Mouse (Mus musculus) gonadal fat pad, adult 2 months (tissue): ENCODE data around the gene Myd88. TPM values are rescaled to one million over a fixed set of nuclear protein-coding genes. Genes with fewer than 3 reads are reported as not detected.

ENCODE experiments used
- DNase-seq: peaks from one replicate; pipeline ENCODE4 v3.0.0-alpha.2; 2012; ENCODE audit warnings: low read depth
- polyA plus RNA-seq: library from polyadenylated mRNA; depleted of rRNA; stranded (reverse); fragments of >200 nt; gene quantifications from 2 replicates; pipeline ENCODE4 v1.2.3, GENCODE M21; 2012; rRNA removed

Gene Myd88
- polyA plus RNA-seq, 1 experiment = 33.9 TPM

GRCm38 (mm10) chr9:119297696-119298095, 43.5 kb downstream of the Myd88 start:
- no peak for DNase-seq

GRCm38 (mm10) chr9:119290791-119291190, 50.4 kb downstream of the Myd88 start:
- no peak for DNase-seq

Other genes starting within 250 kb of the Myd88 start
- gene Plcd1, start 247.9 kb downstream of the Myd88 start, polyA plus RNA-seq = 36.8 and 37.4 TPM in 2 replicates
- gene Dlec1, start 238.9 kb downstream of the Myd88 start, polyA plus RNA-seq = 8.1 and 12.9 TPM in 2 replicates
- gene Acaa1b, start 184.3 kb downstream of the Myd88 start, polyA plus RNA-seq = 30.0 and 48.1 TPM in 2 replicates
- 0.05 TPM in 1 of 2 replicates, not detected in the other for gene Gm47289, start 182.2 kb downstream of the Myd88 start, polyA plus RNA-seq
- gene Slc22a13, start 132.3 kb downstream of the Myd88 start, polyA plus RNA-seq = 0.09 TPM in 1 of 2 replicates, not detected in the other
- gene Oxsr1, start 19.0 kb downstream of the Myd88 start, polyA plus RNA-seq = 19.3 and 19.4 TPM in 2 replicates
- 192 and 217 TPM in 2 replicates for gene Acaa1a, start 1.7 kb downstream of the Myd88 start, polyA plus RNA-seq
- gene Xylb, start 16.0 kb upstream of the Myd88 start, polyA plus RNA-seq = 12.8 and 24.9 TPM in 2 replicates
- gene Slc22a14, start 24.1 kb upstream of the Myd88 start, polyA plus RNA-seq = 1.9 and 2.2 TPM in 2 replicates
- 5.3 and 5.8 TPM in 2 replicates for gene Acvr2b, start 60.7 kb upstream of the Myd88 start, polyA plus RNA-seq
- 5.4 TPM in 2 replicates for gene Exog, start 103.5 kb upstream of the Myd88 start, polyA plus RNA-seq
- gene Scn5a, start 237.6 kb upstream of the Myd88 start, polyA plus RNA-seq = 0.92 and 0.93 TPM in 2 replicates